Mouse (Mus musculus) thymus, postnatal 14 days (tissue): Measurements from ENCODE around the gene Dnajc13.

Experiments used
- DNase-seq: peaks from one replicate; pipeline ENCODE4 v3.0.0; 2021

Gene Dnajc13

DNA sequence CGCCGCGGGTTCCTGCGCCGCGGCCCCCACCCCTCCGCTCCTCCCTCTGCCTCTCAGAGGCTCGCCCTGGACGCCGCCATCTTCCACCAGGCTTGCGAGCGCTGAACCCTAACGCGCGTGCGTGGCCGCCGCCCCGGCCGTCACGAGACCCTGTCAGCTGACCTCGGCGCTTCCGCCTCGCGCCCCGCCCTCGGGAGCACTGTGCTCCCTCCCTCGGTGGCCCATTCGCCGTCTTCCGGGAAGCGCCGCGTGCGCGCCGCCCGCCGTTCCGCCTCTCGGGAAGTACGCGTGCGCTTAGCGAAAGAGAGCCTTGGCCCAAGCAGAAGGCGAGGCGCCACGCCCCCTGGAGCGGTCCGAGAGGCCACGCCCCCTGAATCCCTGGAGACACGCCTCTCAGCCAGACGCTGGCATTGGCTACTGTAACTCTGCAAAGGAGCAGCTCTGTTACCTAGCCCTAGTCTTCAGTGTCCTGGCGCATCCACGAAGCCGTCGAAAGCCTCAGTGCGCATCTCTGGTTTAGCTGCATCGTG is at the start of gene Dnajc13:
TSS of gene Dnajc13 (minus strand) at position 108 of the 530 bp plus-strand sequence.
- peak; percentile 99 for DNase-seq

DNA sequence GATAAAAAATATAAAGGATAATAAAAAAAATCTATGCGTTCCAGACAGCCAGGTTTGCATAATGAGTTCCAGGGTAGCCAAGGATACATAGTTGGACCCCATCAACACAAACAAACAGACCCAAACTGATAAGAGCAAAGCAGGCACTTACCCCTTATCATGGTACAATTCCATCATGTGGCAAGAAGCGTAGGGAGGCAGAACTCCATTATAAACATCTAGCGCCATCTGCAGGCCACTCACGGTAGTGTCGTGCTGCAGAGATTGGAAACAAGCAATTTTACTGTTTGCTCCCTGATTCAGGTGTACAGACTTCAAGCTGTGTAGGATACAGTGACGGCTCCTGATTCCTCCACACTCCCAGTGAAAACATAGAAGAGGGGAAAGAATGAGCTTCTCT is 44.0 kb upstream of the Dnajc13 start:
- peak; percentile 68 for DNase-seq

DNA sequence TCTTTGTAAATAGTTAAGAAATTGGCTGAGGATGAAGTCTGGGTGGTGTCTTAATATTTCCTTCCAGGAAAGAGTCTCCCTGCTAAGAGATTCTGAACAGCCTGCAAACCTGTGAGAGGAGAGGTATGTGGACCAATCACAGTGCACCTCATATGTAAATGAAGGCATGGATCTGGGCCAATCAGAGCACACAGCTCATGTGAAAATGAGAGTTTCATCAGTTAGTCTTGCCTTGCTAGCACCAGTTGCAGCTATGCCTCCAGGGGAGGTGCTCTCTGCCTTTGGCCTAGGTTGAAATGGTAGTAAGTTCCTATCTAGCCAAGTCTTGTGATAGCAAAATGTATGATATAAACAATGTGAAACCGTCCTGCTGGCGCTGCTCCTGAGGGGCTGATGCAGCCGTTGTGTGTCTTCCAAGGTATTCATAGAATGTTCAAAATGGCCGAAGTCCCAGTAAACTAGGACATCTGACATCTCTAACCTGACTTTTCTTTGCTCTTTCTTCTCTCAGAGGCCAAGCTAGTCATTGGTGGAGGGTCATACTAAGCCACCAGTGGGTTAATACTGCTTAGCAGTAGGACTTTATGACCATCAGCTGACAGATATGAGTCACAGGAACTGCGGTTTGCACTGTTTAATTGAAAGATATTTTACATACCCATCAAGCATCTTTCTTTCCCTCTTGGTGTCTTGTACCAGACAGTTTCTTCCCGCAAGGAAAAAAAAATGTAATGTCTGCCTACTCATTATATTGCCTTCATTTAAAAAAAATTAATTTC is 42.8 kb upstream of the Dnajc13 start:
- no peak for DNase-seq

DNA sequence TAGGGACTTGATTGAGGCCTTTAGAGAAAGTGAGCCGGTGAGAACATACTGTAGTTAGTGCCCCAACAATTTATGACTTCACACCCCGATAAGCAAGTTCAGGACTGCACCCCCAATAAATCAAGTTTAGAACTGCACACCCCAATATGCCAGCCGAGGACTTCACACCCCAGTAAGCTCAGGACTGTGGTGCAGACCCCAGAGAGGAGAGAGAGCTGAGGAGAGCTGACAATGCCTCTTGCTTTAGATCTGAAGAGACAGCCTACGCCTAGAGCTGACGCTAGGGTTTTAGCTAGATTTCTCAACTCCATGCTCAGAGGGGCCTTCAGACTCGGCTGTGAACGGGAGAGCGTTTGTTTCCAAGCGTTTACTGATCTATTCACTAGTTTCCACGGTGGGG is 42.1 kb upstream of the Dnajc13 start:
- DNase-seq, result no peak

DNA sequence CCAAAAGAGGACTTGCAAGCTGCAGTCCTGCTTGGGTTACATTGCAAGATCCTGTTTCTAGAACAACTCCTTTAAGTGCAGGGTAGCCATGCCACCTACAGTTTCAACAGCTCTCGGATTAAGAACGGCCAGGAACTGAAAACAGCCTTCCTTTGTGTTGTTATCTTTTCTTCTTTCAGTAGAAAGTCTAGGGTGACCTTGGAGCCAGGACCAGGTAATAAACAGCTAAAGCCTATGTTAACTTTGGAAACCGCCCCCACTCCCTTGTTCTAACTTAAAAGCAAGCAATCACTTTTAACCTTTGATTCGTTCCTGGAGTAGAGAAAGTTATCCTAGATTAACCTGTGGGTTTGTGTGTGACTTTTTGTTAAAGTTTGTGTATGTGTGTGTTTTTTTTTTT is 41.6 kb upstream of the Dnajc13 start:
- no peak for DNase-seq

DNA sequence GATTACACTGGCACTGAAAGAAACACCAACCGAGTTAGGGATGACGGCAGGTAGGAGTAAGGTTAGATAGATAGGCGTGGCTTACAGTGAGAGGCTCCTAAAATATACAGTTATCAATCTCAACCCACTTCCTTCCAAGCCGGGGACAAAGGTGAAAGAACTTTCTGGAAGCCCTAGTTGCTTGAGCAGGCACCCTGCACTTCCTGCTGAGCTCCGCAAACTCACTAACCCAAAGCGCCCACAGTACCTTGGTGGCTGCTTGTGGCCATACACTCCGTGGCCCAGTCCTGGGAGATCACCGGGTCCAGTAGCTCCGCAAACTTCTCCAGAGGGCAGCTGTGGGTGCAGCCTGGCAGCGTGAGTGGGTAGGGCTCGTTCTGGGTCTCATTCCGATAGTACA is 37.8 kb upstream of the Dnajc13 start:
- no peak for DNase-seq

DNA sequence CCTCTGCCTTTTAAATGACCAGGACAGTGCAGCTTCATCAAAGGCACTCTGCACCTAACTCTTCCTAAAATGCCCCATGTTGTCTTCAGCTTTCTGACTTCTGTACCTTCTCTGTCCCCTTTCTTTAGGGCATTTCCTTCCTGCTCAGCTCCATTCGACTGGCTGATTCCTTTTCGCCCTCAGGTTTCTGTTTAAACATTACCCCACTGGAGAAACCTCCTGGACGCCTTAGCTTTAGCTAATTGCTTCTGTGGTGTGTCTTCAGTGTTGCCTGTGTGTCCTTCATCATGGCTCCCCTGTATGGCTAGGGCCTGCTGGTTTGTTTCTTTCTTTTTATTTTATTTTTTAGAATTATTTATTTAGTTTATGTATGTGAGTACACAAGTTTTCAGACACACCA is 34.3 kb upstream of the Dnajc13 start:
- DNase-seq, result no peak

DNA sequence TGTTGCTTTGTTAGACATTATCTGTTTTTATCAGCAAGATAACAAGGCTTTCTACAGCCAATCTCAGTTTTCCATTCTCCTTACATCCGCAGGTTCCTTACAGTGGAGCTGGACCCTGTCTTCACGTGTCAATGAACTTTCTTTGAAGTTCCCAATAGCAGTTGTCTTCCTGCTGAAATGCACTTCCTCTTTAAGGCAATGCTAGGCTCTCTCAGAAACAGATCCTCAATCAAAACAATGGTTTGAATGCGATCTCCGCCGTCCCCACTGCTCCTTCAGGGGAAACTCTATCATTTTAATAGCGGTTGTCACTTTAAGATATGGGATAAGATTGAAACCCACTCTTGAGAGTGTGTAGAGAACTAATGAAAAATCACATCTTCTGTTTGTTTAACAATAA is 22.2 kb upstream of the Dnajc13 start:
- DNase-seq, result no peak

DNA sequence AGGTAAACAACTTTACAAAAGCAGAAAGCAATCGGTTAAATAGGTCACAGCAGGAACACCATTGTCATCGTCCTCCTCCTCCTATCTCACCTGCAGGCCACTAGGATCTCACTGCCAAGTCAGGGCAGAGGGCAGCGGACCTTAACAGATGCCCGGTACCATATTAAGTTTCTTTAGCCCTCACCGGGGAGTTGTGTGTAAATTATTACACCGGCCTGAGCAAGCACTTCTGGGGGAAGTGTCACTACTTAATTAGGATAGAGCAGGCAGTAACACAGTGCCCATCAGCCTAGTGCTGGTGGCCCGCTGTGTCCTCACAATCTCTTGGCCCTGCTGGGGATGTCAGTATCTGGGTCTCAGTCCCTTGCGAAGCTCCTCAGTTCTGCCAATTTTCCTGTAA is 19.8 kb upstream of the Dnajc13 start:
- no peak for DNase-seq

DNA sequence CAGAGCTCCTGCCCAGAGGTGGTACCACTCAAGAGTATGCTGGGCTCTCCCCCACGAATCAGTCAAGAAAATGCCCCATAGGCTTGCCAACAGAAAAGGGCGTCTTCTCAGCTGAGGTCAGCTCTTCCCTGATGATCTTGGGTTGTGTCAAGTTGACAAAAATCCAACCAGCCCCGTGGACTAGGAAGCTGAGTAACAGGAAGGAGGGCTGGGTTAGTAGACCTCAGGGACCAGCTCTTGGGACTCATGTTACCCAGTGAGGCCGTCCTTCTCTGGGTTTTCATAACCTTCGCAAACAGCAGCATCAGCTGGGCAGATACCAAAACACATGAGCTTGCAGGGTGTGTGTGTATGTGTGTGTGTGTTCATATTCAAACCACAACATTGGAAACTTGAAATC is 19.0 kb upstream of the Dnajc13 start:
- DNase-seq, result no peak

DNA sequence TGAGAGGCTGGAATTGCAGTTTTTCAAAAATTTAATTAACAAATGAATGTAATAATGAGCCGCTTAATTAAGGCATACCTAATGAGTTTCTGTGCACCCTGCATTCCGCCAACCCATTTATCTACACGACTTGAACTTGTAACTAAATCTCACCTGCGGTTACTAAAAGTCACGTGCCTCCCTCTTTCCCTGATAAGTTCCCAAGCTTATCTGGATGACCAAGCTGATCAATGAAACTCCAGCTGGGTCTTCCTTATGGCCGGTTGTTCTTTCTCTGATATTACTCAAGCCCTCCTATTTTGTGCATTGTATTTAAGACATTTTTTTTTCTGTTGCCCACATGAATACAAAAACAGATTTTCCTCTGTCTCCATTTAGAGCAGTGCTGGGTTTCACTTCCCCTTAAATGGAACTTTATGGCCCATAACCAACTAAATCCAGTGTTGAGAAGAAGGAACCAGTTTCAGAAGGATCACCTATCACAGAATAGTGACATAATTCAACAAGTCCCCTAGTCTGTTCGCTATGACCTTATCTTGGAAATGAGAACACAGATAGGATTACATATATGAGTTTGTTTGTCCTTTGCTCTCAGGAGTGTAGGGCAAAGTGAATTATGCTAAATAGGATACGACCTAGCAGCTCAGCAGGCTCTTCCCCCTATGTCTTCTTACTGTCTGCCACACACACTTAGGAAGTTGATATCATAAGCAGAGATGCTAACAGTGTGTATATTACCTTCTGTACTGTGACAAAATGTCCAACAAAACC is 18.2 kb upstream of the Dnajc13 start:
- no peak for DNase-seq

DNA sequence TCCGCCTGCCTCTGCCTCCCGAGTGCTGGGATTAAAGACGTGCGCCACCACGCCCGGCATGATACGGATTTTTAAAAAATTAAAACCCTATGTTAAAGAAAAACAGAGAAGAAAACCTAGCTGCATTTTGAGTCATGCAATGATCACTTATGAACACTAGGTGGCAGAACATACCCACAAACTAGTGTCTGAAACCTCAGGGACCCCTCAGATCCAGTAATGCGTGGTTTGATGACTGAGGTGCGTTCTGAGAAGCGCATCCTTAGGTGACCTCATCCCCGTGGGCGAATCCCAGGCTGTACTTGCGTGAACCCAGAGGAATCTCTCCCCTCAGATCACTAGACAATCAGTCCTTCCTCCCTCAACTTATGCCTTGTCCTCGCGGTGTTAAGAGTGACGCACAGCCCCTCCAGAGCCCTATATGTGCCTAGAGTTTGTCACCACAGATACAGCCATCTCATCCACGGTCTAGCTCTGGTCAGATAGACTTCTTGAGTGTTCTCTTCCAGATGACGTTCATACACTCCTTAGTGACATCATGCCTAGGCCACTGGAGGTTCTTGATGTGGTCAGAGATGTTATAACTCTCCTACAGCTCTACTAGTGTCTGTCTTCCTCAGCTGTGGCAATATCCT is 14.9 kb upstream of the Dnajc13 start:
- DNase-seq, result peak; percentile 33

DNA sequence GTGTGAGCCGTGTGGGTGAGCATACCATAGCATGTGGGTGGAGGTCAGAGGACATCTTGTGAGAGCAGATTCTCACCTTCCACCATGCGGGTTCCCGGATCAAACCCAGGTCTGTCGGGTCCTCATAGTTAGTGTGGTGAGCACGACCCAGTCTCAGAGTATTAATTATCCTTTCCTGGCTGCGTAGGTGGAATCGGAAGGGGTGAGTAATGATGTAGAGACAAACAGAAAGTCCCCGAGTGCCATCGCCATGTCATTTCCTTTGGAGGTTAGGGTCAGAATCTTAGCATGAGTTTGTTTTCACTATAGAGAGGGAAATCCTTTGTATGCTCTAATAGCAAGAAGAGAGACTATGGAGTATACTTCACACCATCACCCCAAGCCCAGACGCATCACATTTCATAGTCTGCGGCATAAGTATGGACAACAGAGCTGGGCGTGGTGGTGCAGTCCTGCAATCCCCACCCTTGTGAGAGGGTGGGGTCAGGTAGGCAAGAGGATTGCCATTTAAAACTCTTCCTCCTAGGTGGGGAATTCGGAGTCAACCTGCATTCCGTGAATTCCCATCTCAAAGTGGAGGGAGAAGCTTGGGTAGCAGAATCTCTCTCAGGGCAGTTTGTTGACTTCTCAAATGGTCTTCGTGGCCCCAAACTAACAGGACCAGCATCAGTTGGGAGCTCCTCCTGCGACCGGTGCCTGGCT is 12.5 kb upstream of the Dnajc13 start:
- DNase-seq, result no peak

DNA sequence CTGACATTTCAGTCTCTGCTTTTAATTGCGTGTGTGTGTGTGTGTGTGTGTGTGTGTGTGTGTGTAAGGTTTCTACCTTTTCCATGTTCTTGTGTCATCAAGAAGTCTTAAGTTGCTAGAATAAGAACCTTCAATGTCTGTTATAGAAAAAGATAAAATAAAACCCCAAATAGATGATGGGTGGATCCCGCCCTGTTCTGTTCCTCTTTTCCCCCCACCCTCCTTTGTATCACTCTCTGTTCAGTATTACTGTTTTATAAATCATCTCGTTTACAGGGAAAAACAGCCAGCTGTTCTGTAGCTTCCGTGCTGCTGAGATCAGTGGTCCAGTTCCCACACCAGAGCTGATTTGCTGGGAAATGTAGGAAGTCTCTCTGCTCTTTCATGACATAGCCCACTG is 9.3 kb upstream of the Dnajc13 start:
- DNase-seq, result no peak

DNA sequence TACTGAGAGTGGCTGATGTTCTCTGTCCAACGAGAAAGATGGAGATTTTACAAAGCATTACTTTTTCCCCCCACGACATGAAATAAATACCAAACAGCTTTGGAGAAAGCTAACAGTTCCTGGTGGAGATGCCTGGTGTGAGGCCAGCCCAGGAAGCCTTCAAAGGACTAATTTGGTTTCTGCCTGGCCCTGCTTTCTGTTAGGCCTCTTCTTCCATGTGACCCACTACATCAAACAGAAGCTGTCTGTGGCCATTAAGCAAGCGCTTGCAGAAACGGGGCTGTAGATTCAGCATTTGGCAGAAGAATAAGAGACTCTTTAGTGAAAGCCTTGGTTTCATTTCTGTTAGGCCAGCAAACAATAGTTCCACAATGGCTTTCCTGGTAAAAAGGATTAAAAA is 8.9 kb upstream of the Dnajc13 start:
- DNase-seq, result no peak

DNA sequence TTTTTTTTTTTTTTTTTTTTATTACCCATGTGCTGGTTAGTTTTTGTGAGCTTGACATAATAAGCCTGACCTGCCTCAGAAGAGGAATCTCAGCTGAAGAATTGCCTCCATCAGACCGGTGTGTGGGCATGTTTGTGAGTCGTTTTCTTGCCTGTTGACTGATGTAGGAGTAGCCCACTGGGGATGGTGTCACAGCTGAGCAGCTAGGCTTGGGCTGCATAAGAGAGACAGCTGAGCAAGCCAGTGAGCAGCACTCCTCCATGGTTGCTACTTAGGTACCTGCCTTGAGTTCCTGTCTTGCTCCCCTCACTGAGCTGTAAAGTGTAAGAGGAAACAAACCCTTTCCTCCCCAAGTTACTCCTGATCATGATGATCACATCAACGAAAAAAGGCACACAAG is 7.2 kb upstream of the Dnajc13 start:
- no peak for DNase-seq

DNA sequence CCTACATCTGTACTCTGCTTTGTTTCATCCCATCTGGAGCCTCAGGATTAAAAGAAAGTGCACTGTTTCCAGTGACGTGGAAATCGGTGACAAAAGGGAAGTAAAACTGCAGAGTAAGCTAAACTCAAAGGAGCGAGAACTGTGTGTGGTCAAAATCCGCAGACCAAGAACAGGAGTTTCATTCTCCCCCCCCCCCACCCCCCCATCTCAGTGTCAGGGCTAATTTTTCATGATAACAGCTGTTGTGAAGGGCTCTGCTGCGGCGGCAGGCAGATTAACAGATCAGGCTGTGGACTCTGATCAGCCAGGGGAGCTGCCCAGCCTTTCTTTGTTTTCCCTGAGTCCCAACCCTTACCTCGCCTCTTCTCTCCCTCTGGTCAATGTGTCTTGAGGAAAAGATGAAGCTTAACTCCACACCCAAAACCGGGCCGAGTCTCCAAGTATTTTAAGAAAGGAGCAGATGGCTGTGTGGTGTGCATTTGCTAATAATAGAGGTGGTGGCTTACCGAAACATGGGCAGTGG is 6.7 kb upstream of the Dnajc13 start:
- no peak for DNase-seq

DNA sequence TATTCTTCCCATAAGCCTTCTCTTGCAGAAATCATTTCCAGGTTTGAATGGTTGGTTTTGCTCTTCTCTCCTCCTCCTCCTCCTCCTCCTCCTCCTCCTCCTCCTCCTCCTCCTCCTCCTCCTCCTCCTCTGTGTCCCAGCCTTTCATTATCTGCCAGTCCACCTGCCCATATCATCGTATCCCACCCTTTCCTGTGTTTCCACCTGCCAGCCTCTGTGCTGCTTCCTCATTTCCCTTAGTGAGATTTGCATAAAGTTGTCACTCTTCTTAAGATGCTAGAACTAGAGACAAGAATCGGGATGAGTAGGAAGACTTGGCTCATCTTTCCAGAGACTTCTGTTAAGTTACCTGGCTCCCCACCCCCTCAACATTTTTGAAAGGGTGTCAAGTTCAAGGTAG is 1.8 kb upstream of the Dnajc13 start:
- no peak for DNase-seq

DNA sequence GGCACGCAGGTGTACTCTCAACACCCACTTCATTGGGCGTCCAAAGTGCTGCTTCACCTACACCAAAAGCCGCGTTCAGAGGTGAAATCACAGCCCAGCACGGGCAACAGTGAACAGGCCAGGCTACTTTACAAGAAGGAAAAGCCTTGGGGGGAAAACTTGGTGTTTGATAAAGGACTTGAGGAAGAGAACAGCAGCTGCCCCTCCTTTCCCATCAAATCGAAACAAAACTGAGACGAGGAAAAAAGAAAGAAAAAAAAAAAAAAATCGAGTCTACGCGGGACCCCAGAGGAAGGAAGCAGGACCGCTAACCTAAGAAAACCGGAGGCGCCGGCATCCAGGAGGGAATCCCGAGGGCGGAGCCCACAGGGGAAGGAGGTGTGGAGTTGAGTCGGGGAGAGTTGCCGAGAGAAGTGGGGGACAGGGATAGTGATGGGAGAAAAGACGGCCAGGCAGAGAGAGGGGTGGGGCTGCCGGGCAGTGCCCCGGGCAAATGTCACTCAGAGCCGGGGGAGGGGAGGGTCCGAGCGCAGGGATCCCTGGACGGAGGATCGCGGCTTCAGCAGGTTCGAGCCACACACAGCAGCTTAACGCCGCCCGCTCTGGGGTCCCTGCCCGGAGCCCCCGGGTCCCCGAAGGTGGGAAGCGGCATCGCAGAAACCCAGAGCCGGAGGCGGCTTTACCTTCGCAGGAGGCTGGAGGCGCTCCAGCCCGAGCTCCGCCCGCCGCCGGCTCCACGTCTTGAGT is 541 bp downstream of the Dnajc13 start:
- DNase-seq, result peak; percentile 19

DNA sequence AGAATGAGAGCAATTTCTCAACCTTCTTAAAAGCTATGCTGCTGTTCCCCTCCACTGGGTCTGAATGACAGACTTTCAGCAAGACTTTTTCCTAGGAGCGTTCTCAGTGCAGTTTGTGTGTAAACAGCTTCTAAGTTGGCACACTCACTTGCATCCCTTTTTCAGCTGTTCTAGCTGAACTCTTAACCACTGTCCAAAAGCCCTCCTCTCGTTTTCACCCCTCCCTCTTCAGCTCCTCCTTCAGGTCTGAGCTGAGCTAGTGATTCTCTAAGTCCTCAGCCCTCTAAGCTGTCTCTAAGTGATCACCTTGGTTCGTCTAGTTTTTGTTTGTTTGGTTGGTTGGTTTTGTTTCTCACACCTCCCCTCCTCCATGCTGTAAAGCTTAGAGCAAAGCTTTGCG is 2.4 kb downstream of the Dnajc13 start:
- no peak for DNase-seq

DNA sequence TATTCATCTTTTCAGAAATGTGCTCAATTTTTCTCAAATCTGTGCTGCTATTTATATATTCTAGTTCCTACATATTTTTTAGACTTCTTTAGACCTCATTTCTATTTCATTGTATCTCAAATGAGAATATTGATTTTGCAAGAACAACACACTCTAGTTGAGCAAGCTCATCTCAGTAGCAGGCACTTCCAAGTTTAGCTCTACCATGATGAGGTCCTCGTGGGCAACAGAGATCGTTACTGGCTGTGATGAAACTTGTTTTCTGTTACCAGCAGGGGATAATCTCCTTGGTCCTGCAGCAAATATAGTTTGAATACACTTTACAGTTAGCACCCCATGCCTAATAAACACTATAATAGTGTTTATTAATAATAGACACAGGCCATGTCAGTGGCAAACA is 6.6 kb downstream of the Dnajc13 start:
- DNase-seq, result no peak
